Mouse (Mus musculus) kidney, postnatal 10 days (tissue): ENCODE data around the gene Lpin3.

ENCODE experiments used
- DNase-seq: peaks from one replicate; pipeline ENCODE4 v3.0.0; 2021; ENCODE audit warnings: mixed read lengths

Lpin3 gene

DNA sequence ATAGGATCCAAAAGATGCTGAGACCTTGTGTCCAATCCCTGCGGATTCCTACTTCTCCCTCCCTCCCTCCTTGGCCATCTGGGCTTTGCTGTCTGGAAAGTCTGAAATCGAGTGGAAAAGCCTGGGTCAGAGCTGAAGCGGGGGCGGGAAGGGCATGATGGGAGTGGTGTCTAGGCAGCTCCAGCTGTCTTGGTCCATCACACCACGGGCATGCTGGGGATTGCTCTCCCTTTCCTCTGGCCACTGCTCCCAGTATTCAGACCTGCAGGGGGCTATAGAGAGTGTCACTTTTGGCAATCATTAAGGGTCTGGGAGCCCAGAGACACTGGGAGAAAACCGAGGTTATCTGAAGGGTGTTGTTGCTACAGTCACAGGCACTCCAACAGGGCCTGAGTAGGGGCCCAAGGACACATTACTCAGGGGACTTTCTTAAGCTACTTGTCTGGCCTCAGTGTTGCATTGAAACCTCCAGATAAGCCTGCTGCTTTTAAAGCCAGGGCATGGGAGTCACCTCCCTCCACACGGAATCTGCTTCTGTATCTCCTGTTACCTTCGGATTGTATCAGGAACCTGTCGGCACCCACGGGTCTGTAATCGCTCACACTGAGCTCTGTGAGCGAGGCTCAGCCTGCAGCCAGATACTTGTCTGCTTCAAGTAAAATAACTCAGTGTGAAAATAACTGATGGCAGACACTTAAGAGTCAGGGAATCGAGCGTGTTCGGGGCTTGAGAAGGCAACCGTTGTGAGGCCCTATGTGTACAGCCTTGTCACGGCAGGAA lies 60.6 kb downstream of the Lpin3 start:
- DNase-seq, result no peak

GRCm38 (mm10) chr2:160942443-160942842 lies 62.0 kb downstream of the Lpin3 start:
- DNase-seq, result no peak

GRCm38 (mm10) chr2:160951595-160951994 lies 71.1 kb downstream of the Lpin3 start:
- no peak for DNase-seq

- no peak for DNase-seq
Measured at GRCm38 (mm10) chr2:160953131-160953873, 72.8 kb downstream of the Lpin3 start.

GRCm38 (mm10) chr2:160954541-160954940 lies 74.1 kb downstream of the Lpin3 start:
- no peak for DNase-seq

DNA sequence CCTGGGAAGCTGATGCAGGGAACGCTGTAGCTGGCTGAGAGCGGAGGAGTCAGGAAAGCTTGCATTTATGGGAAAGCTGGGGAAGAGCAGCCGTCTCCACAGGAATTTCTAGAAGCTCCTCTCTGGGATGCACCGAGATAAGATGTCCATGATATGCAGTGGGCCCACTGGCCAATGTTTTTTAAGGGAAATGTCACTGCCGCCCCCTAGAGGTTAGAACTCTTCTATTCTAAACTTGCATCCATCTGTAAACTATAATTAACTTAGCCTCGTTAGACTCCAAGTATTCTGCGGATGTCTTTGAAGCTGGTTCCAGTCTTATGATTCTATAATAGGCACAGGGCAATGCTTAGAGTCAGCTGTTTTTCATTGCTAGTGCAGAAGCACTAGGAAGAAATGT lies 74.9 kb downstream of the Lpin3 start:
- peak; percentile 55 for DNase-seq
